Mouse (Mus musculus) embryonic facial prominence, embryonic 13.5 days (tissue): ENCODE measurements around the gene Rnf182. TPM values are rescaled to one million over a fixed set of nuclear protein-coding genes. Genes with fewer than 3 reads are reported as not detected.

Experiments
- ATAC-seq: fragments of 200-750 bp; cut with Nextera tagmentation; 2 replicates; pipeline ENCODE4 v1.8.0; 2017; ENCODE audit warnings: low read depth; ENCODE audit not compliant: insufficient number of reproducible peaks, insufficient read depth, low FRiP score, low TSS enrichment
- H3K27ac ChIP-seq: fragments of 300-500 bp; sonication (generic); 2 replicates; pipeline ENCODE4 v1.5.1; 2015; ENCODE audit warnings: moderate library complexity, mild to moderate bottlenecking, inconsistent platforms
- H3K27me3 ChIP-seq: fragments of 300-500 bp; sonication (generic); 2 replicates; pipeline ENCODE4 v1.6.1; 2015; ENCODE audit warnings: mild to moderate bottlenecking, inconsistent platforms
- H3K36me3 ChIP-seq: fragments of 300-500 bp; sonication (generic); 2 replicates; pipeline ENCODE4 v1.6.1; 2015; ENCODE audit warnings: mild to moderate bottlenecking, inconsistent platforms
- H3K4me1 ChIP-seq: fragments of 300-500 bp; sonication (generic); 2 replicates; pipeline ENCODE4 v1.6.1; 2015; ENCODE audit warnings: inconsistent platforms
- H3K4me2 ChIP-seq: fragments of 300-500 bp; sonication (generic); 2 replicates; pipeline ENCODE4 v1.6.1; 2015; ENCODE audit warnings: moderate library complexity, mild to moderate bottlenecking, inconsistent platforms
- H3K4me3 ChIP-seq: fragments of 300-500 bp; sonication (generic); 2 replicates; pipeline ENCODE4 v1.5.1; 2015; ENCODE audit warnings: mild to moderate bottlenecking, inconsistent platforms
- H3K9ac ChIP-seq: fragments of 300-500 bp; sonication (generic); 2 replicates; pipeline ENCODE4 v1.6.1; 2015; ENCODE audit warnings: mild to moderate bottlenecking, inconsistent platforms
- H3K9me3 ChIP-seq: fragments of 300-500 bp; sonication (generic); 2 replicates; pipeline ENCODE4 v1.6.1; 2016; ENCODE audit warnings: inconsistent platforms
- WGBS: fragments of 180-500 bp; shearing (Covaris S2); methylation state at CpG from one replicate; pipeline ENCODE4 v1.1.7; 2015; ENCODE audit warnings: mixed read lengths; 5-methylcytosine and 5-hydroxymethylcytosine counted together
- polyA plus RNA-seq: library from polyadenylated mRNA; unstranded; fragments of >200 nt; fragmentation: Nextera tagmentation; extraction: Ambion mirVana; gene quantifications from 2 replicates; pipeline ENCODE4 v1.2.1, GENCODE M21; 2015

Gene Rnf182
- 10.7 and 13.4 TPM in 2 replicates for polyA plus RNA-seq

DNA sequence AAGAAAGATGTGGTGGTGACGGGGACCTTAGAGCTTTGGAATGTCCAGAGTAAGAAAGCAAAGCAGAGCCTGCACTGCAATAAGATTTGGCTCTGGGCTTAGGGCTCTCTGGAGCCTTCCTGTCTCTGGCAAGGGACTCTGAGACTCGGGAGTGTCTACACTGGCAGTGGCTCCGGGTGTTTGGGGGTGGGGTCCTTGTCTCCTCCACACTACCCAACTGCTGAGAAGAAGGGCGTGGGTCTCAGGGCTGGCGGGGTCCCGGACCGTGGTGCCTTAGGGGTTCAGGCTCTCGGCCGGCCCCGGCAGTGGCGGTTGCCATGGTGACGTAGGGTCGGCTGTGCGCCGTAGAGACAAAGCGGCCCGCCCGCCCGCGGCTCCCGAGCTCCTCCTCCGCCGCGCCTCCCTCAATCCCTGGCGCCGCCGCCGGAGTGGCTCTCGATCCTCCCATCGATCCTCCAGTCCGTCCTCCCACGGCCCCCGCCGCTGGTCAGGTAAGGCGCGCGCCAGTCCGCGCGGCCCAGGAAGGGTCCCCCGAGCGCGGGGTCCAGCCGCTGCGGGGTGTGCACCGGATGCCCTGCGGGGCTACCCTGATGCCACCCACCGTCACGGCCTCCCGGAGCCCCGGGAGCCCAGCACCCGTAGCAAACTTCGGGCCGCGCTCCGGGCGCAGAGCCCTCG is at the start of gene Rnf182:
Rnf182 (plus strand) TSS at position 134 of the 678 bp plus-strand sequence.
- peak within 1 kb of the TSS; percentile 72 for H3K27ac ChIP-seq
- no peaks in the 10 kb centered on the region for H3K27me3 ChIP-seq
- under 1% methylated on average over 57 of the region's 58 CpGs for WGBS
- ATAC-seq, result peak; percentile 87
- H3K9ac ChIP-seq, result peak within 1 kb of the TSS; percentile 83
- H3K9me3 ChIP-seq, result no peaks in the 10 kb centered on the region
- no peaks in the 10 kb centered on the region for H3K36me3 ChIP-seq
- H3K4me3 ChIP-seq, result peak within 1 kb of the TSS; percentile 80
- H3K4me2 ChIP-seq, result peak within 1 kb of the TSS; percentile 82
- H3K4me1 ChIP-seq, result peaks cover 30% of the 10 kb centered on the region

DNA sequence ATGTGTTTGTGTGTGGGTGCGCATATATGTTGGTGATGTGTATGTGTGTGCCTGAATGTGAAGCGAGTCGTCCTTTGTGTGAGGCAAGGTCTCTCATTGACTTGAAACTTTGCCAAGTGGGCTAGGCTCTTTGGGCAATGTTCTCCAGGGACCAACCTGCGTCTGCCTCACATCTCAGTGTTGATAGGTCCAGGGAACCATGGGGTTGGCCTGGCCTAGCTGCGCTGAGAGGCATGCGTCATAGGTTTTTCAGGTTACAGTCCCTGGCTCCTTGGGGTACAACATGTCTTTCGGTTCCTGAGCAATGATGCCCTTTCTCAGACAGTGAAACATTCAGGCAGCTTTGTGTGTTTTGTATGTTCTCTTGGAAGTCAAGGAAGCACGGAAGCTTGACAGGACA is 49.3 kb upstream of the Rnf182 start:
- Histone ChIP-seq H3K36me3 (no peaks in the 10 kb centered on the region), H3K4me1 (peaks cover under 1% of the 10 kb centered on the region; the same call in 1 of the 2 replicates), H3K9ac (no peak overlapping the region), H3K27me3 (no peaks in the 10 kb centered on the region), H3K9me3 (0 out of 2 replicates have a peak, but pooled peaks cover 6% of the 10 kb centered on the region), H3K4me2 (no peak overlapping the region), H3K27ac (no peak overlapping the region), H3K4me3 (no peak overlapping the region)
- 94% methylated on average over 8 of the region's 8 CpGs for WGBS
- ATAC-seq, result no peak

DNA sequence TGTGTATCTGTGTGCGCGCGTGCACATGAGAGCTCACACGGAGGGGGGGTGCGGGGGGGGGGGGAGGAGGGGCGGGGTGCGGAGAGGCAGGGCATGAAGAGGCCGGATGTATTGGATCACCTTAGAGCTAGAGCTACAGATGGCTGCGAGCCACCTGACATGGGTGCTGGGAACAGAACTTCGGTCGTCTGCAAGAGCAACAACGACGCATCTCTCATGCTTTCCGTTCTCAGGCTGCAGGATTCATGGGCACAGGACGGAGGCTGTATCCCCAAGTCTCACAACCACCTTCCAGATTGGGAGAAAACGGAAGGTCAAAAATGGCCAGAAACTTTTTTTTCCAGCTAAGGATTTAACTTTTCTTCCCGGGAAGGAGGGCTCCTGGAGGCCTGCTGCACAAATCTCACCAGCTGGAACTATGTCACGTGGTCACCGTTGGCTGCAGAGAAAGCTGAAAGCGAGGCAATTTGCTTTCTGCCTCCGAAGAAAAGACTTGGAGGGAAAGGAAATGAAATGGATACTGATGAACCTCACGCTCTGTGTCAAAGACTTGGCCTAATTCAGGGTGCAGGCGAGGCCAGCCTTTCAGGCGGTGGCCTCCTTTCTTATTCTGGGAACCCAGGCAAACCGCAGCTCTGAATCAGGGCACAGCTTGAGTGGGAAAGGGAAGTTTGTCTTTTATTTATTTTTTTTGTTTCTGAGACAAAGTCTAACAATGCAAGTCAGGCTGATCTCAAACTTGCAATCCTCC is 48.2 kb upstream of the Rnf182 start:
- Histone ChIP-seq H3K36me3 (no peaks in the 10 kb centered on the region), H3K9me3 (0 out of 2 replicates have a peak, but pooled peaks cover 6% of the 10 kb centered on the region), H3K4me3 (no peak overlapping the region), H3K27ac (0 out of 2 replicates have a peak overlapping the region, but pooled peaks have one; percentile 33), H3K27me3 (no peaks in the 10 kb centered on the region), H3K4me2 (no peak overlapping the region), H3K9ac (no peak overlapping the region), H3K4me1 (no peaks in the 10 kb centered on the region)
- ATAC-seq, result no peak
- 68% methylated on average over 25 of the region's 25 CpGs for WGBS

DNA sequence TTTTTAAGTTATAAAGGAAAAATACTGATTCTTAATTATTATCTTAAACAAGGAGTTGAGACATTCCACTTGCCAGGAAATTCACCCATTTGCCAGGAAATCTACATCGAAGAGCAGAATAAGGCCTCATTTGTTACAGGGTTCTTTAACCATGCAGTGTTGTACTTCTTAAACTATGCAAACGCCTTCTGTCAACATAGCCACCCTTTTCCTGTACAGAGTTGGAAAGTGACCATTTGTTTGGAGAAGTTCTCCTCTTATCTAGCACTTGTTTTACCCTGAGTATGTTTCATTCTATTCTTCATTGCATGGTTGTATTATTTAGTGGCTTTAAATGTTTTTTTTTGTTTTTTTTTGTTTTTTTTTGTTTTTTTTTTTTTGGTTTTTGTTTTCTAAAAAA is 41.5 kb upstream of the Rnf182 start:
- WGBS, result 75% methylated on average over 2 of the region's 2 CpGs
- Histone ChIP-seq H3K4me2 (no peak overlapping the region), H3K27ac (no peak overlapping the region), H3K9ac (no peak overlapping the region), H3K9me3 (peaks cover 6% of the 10 kb centered on the region; the same call in 1 of the 2 replicates), H3K4me1 (no peaks in the 10 kb centered on the region), H3K27me3 (no peaks in the 10 kb centered on the region), H3K4me3 (no peak overlapping the region), H3K36me3 (no peaks in the 10 kb centered on the region)
- ATAC-seq, result no peak

DNA sequence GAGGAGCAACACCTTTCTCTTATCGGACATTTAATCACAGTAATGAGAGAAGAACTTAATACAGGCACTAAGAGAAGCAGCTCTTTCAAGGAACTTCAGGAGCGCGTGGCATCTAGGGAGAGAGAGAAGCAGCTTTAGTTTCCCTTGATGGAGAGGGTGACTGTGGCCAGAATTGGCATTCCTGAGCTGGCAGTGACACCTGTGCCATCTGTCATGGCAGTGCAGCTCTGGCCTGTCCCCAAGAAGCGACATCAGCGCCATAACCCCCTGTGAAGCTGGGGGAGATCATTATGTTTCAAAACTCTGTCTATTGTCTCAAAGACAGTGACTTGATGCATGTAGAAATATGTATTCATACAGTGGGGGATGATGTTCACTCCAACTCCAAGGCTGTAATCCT is 40.1 kb upstream of the Rnf182 start:
- Histone ChIP-seq H3K27ac (no peak overlapping the region), H3K27me3 (no peaks in the 10 kb centered on the region), H3K9ac (no peak overlapping the region), H3K4me2 (no peak overlapping the region), H3K4me3 (no peak overlapping the region), H3K4me1 (no peaks in the 10 kb centered on the region), H3K9me3 (peaks cover 6% of the 10 kb centered on the region; the same call in 1 of the 2 replicates), H3K36me3 (no peaks in the 10 kb centered on the region)
- ATAC-seq, result no peak
- WGBS, result 93% methylated on average over 5 of the region's 5 CpGs

- H3K9ac ChIP-seq, result no peak overlapping the region
- H3K4me3 ChIP-seq, result no peak overlapping the region
- H3K36me3 ChIP-seq, result no peaks in the 10 kb centered on the region
- no peaks in the 10 kb centered on the region for H3K4me1 ChIP-seq
- no peaks in the 10 kb centered on the region for H3K27me3 ChIP-seq
- H3K4me2 ChIP-seq, result no peak overlapping the region
- ATAC-seq, result no peak
- no peaks in the 10 kb centered on the region; the same call in 1 of the 2 replicates for H3K9me3 ChIP-seq
- H3K27ac ChIP-seq, result no peak overlapping the region
- WGBS, result 67% methylated on average over 5 of the region's 5 CpGs
These were observed 38.3 kb upstream of the Rnf182 start for GRCm38 (mm10) chr13:43577254-43577653.

- Histone ChIP-seq H3K4me1 (peaks cover 1% of the 10 kb centered on the region; the same call in 1 of the 2 replicates), H3K9me3 (no peaks in the 10 kb centered on the region; the same call in 1 of the 2 replicates), H3K27ac (no peak overlapping the region), H3K4me2 (no peak overlapping the region), H3K36me3 (no peaks in the 10 kb centered on the region), H3K27me3 (no peaks in the 10 kb centered on the region), H3K9ac (no peak overlapping the region), H3K4me3 (no peak overlapping the region)
- WGBS, result 89% methylated on average over 12 of the region's 12 CpGs
- ATAC-seq, result no peak
These were observed 37.7 kb upstream of the Rnf182 start for GRCm38 (mm10) chr13:43577766-43578165.

DNA sequence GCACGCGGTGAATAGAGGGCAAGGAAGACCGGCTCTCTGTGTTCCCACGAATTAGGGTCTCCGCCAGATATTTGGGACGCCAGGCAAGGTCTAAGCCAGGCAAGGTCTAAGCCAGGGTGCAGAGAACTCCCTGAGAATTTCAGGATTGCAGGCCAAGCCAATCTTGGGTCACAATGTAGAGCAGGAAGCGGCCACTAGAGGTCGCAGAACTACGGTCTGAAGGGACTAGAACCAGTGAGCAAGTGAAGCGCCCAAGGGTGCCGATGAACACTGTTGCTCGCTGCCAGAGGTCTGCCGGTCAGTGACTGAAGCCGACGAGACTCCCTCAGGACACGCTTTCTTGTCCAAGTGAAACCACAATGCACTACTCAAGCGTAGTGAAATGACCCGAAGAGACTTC is 35.8 kb upstream of the Rnf182 start:
- peaks cover 10% of the 10 kb centered on the region for H3K4me1 ChIP-seq
- H3K27ac ChIP-seq, result no peak overlapping the region
- no peak for ATAC-seq
- H3K4me2 ChIP-seq, result peak overlapping the region; percentile 35
- H3K36me3 ChIP-seq, result no peaks in the 10 kb centered on the region
- no peaks in the 10 kb centered on the region; the same call in 1 of the 2 replicates for H3K9me3 ChIP-seq
- no peak overlapping the region for H3K4me3 ChIP-seq
- 25% methylated on average over 18 of the region's 18 CpGs for WGBS
- H3K27me3 ChIP-seq, result no peaks in the 10 kb centered on the region
- no peak overlapping the region for H3K9ac ChIP-seq

DNA sequence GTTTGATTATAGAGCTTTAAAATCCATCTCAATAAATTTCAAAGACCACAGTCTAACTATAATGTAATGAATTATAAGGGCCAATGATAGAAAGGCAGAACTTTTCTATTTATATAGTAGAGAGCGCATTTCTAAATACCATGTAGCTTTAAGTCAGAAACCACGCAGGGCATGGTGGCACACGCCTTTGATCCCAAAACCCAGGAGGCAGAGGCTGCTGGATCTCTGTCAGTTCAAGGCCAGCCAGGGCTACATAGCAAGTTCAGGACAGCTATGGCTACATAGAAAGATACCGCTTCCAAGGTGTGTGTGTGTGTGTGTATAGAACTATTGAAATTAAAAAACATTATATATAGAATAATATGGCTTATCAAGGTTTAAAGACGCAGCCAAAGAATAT is 34.8 kb upstream of the Rnf182 start:
- no peak for ATAC-seq
- Histone ChIP-seq H3K27ac (no peak overlapping the region), H3K9ac (no peak overlapping the region), H3K9me3 (no peaks in the 10 kb centered on the region; the same call in 1 of the 2 replicates), H3K4me1 (peaks cover 10% of the 10 kb centered on the region), H3K4me3 (no peak overlapping the region), H3K4me2 (no peak overlapping the region), H3K27me3 (no peaks in the 10 kb centered on the region), H3K36me3 (no peaks in the 10 kb centered on the region)
- 90% methylated on average over 5 of the region's 5 CpGs for WGBS

- Histone ChIP-seq H3K4me2 (peak overlapping the region; percentile 43), H3K9me3 (no peaks in the 10 kb centered on the region), H3K4me3 (peak overlapping the region; percentile 13; the same call in 1 of the 2 replicates), H3K4me1 (peaks cover 13% of the 10 kb centered on the region), H3K27ac (no peak overlapping the region), H3K9ac (no peak overlapping the region), H3K27me3 (no peaks in the 10 kb centered on the region), H3K36me3 (no peaks in the 10 kb centered on the region)
- ATAC-seq, result no peak
- WGBS, result 40% methylated on average over 16 of the region's 16 CpGs
These were observed 32.5 kb upstream of the Rnf182 start for GRCm38 (mm10) chr13:43582961-43583360.

GRCm38 (mm10) chr13:43583504-43583903 is 32.0 kb upstream of the Rnf182 start:
- no peaks in the 10 kb centered on the region for H3K27me3 ChIP-seq
- peaks cover 14% of the 10 kb centered on the region for H3K4me1 ChIP-seq
- no peak for ATAC-seq
- H3K4me3 ChIP-seq, result no peak overlapping the region
- no peaks in the 10 kb centered on the region for H3K9me3 ChIP-seq
- H3K4me2 ChIP-seq, result peak overlapping the region; percentile 43
- no peaks in the 10 kb centered on the region for H3K36me3 ChIP-seq
- no peak overlapping the region for H3K9ac ChIP-seq
- no peak overlapping the region for H3K27ac ChIP-seq
- 33% methylated on average over 8 of the region's 8 CpGs for WGBS

GRCm38 (mm10) chr13:43585335-43585734 is 30.2 kb upstream of the Rnf182 start:
- H3K9ac ChIP-seq, result no peak overlapping the region
- peaks cover 18% of the 10 kb centered on the region for H3K4me1 ChIP-seq
- H3K27me3 ChIP-seq, result no peaks in the 10 kb centered on the region
- no peaks in the 10 kb centered on the region for H3K36me3 ChIP-seq
- H3K9me3 ChIP-seq, result no peaks in the 10 kb centered on the region
- H3K4me3 ChIP-seq, result no peak overlapping the region
- H3K27ac ChIP-seq, result no peak overlapping the region
- 59% methylated on average over 2 of the region's 2 CpGs for WGBS
- no peak for ATAC-seq
- no peak overlapping the region for H3K4me2 ChIP-seq
